Mouse (Mus musculus) gonadal fat pad, adult 2 months (tissue): Measurements from ENCODE around the gene Tmem92. TPM values are rescaled to one million over a fixed set of nuclear protein-coding genes. Genes with fewer than 3 reads are reported as not detected.

ENCODE experiments used
- DNase-seq: peaks from one replicate; pipeline ENCODE4 v3.0.0-alpha.2; 2012; ENCODE audit warnings: low read depth
- polyA plus RNA-seq: library from polyadenylated mRNA; depleted of rRNA; stranded (reverse); fragments of >200 nt; gene quantifications from 2 replicates; pipeline ENCODE4 v1.2.3, GENCODE M21; 2012; rRNA removed

Gene Tmem92
- polyA plus RNA-seq, 1 experiment, result not detected

DNA sequence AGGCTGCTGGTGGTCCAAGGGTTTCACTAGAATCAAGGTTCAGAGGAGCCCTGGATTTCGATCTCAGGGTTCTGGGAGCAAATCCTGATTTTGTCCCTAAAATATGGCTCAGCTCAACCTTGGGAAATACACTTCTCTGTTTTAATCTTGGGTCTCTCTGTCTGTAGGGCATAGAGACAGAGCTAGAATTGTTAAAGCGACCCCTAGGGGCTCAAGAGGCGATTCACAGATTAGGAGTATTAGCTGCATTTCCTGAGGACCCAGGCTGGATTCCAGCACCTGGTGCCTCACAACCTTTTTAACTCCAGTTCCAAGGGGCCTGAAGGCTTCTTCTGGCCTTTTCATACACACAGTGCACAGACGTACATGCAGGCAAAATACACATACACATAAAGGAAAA is 52.9 kb downstream of the Tmem92 start:
- DNase-seq, result no peak

DNA sequence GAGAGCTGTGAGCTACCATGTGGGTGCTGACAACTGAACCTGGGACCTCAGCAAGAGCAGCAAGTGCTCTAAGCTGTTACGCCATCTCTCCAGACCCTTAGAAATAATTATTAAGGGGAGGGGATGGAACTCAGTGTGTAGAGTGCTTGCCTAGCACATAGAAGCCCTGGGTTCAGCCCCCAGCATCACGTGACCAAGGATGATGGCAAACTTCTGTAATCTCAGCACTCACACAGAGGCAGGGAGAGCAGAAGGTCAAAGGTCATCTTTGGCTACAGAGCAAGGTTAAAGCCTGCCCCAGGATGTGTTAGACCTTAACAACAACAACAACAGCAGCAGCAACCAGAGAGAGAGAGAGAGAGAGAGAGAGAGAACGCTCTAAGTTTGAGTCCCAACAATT is 54.0 kb downstream of the Tmem92 start:
- no peak for DNase-seq

DNA sequence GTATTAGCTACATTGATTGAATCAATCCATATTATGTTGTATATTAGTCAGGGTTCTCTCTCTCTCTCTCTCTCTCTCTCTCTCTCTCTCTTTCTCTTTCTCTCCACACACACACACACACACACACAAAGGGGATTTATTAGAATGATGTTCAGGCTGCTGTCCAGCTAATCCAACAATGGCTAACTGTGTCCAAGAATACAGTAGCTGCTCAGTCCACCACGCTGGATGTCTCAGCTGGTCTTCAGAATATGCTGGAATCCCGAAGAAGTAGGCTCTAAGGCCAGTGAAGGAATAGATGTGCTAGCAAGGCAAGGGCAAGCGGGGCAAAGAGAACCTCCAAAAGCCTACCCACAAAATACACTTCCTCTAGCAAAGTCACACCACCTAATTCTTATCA is 55.2 kb downstream of the Tmem92 start:
- no peak for DNase-seq

Other genes with a start within 250 kb of the Tmem92 start
- gene Rsad1, start 233.4 kb downstream of the Tmem92 start, polyA plus RNA-seq, result 7.2 and 8.9 TPM in 2 replicates
- gene Chad, start 217.7 kb downstream of the Tmem92 start, polyA plus RNA-seq, result 1.6 and 4.7 TPM in 2 replicates
- 17.7 and 19.6 TPM in 2 replicates for gene Acsf2, start 180.8 kb downstream of the Tmem92 start, polyA plus RNA-seq
- 91.7 and 108 TPM in 2 replicates for gene Lrrc59, start 152.9 kb downstream of the Tmem92 start, polyA plus RNA-seq
- gene Mrpl27, start 128.9 kb downstream of the Tmem92 start, polyA plus RNA-seq, result 58.3 and 73.0 TPM in 2 replicates
- 0.28 and 0.66 TPM in 2 replicates for gene Eme1, start 128.7 kb downstream of the Tmem92 start, polyA plus RNA-seq
- 24.0 and 26.6 TPM in 2 replicates for gene Xylt2, start 105.2 kb downstream of the Tmem92 start, polyA plus RNA-seq
- gene Gm11541, start 78.2 kb downstream of the Tmem92 start, polyA plus RNA-seq, result 0.06 TPM in 1 of 2 replicates, not detected in the other
- gene Cdc34b, start 40.9 kb downstream of the Tmem92 start, polyA plus RNA-seq, result 0.13 and 0.19 TPM in 2 replicates
- gene Col1a1, start 153.5 kb upstream of the Tmem92 start, polyA plus RNA-seq, result 106 and 256 TPM in 2 replicates
- gene Hils1, start 184.9 kb upstream of the Tmem92 start, polyA plus RNA-seq, result 2.0 and 2.1 TPM in 2 replicates
- 4.8 and 5.5 TPM in 2 replicates for gene Sgca, start 193.6 kb upstream of the Tmem92 start, polyA plus RNA-seq
- gene Ppp1r9b, start 208.3 kb upstream of the Tmem92 start, polyA plus RNA-seq, result 34.4 and 44.9 TPM in 2 replicates
- gene Samd14, start 227.2 kb upstream of the Tmem92 start, polyA plus RNA-seq, result 3.4 and 4.6 TPM in 2 replicates